Mouse (Mus musculus) kidney, adult 11 months (tissue): Measurements from ENCODE around the gene Gm45623.

Experiments used
- DNase-seq: peaks from one replicate; pipeline ENCODE4 v3.0.0; 2022

Gm45623 gene

DNA sequence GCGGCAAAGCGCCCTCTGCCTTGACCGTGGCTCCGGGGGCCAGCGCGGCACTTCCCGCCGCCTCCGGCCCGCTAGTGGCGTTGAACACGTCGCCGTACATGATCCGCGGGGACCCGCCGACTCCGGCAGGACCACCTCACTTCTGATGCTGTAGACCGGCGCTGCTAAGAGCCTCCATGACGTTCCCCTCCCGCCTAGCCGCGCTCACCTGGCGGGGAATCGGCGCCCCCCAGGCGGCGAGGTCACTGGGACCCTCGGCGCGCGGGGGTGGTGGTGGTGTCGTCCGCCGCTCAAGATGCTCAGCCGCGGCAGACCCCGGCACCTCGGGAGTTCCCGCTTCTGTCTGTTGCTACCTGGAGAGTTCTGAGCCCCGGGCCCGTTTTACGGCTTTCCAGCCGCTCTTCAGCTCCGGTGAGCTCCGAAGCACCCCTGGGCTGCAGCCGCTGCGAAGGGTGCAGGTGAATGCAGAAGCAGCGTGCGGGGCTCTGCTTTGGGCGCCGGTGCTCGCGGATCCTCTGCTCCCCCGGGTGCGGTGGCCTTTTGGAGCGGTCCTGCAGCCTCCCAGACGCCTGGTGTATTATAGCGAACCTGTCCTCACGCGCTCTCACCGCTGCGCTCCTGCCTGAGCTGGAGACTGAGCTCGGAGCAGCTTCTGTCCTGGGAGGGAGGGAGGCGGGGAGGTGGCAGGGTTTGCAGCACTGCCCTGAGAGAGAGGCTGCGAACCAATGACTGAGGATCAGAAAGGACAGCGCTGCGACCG, at the start of gene Gm45623:
Gm45623 (minus strand) TSS at position 636 of the 760 bp plus-strand sequence.
- DNase-seq = no peak

DNA sequence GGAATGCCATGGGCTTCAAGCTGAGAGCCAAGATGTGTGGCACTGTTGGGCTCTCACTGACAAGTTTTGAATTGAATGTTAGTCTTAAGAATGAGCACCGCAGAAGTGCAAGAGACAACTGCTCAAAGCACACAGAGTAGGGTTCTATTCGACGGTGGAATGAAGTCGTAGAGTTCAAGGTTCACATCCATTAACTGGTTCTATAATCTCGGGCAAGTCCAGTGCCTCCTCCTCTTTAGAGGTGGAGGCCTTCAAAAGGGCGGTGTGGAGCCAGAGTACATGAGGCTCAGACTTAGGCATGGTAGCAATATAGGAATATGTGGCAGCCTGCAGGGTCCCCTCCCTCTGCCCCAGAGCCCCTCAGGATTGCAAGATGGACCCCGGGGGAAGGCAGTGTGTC, 43.8 kb upstream of the Gm45623 start:
- no peak for DNase-seq

GRCm38 (mm10) chr13:56795501-56795900, 41.9 kb upstream of the Gm45623 start:
- no peak for DNase-seq

DNA sequence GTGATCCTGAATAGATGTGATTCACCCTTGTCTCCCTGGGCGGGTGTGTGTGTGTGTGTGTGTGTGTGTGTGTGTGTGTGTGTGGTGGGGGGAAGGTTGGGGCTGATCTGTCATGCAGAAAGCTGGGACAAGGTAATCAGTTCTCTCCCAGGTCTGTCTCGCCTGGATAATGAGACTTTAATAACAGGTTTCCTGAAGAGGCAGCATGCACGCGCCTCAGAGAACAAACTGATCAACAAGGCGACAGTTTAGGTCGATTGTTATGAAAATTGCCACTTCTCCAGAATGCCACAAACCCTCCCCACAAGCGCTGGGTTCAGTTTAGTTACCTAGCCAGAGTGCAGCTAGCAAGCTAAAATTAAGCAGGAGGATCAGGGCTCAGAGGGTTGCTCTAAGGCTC, 40.8 kb upstream of the Gm45623 start:
- DNase-seq = no peak

GRCm38 (mm10) chr13:56792844-56793243, 39.2 kb upstream of the Gm45623 start:
- no peak for DNase-seq

DNA sequence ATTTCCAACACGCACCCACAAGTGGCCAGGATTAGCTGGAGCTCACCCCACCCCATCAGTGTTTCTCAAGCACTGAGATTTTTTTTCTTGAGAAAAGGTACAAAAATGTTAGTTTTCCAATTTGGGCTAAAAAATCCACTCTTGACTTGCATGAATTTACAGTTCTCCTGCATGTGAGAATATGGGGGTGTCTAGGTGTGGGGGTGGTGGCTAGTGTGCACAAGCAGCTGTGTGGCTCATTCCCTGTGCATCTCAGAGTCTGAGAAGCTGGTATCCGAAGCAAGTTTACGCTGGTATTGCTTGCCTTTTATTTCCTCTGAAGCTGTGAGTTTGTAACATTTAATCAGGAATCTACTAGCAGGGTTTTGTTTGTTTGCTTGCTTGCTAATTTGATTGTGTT, 37.1 kb upstream of the Gm45623 start:
- no peak for DNase-seq

GRCm38 (mm10) chr13:56782621-56783020, 29.0 kb upstream of the Gm45623 start:
- DNase-seq = no peak

DNA sequence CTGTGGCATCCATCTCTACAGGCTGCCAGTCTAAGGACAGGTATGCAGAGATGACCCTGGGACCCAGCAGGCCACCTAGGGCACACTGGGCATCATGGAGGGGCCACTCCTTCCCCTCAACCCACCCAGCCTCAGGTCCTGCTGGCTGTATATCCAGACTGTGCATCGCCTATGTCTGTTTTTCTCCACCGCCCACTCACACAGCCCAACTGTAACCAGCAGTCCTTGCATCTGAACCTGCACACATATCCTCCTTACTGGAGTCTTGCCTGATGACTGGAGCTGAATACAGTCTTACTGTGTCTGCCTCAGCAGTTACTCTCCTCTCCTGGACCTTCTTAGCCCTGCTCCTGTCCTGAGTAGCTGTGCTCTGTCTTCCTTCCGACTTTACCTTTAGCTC, 28.1 kb upstream of the Gm45623 start:
- DNase-seq = no peak

DNA sequence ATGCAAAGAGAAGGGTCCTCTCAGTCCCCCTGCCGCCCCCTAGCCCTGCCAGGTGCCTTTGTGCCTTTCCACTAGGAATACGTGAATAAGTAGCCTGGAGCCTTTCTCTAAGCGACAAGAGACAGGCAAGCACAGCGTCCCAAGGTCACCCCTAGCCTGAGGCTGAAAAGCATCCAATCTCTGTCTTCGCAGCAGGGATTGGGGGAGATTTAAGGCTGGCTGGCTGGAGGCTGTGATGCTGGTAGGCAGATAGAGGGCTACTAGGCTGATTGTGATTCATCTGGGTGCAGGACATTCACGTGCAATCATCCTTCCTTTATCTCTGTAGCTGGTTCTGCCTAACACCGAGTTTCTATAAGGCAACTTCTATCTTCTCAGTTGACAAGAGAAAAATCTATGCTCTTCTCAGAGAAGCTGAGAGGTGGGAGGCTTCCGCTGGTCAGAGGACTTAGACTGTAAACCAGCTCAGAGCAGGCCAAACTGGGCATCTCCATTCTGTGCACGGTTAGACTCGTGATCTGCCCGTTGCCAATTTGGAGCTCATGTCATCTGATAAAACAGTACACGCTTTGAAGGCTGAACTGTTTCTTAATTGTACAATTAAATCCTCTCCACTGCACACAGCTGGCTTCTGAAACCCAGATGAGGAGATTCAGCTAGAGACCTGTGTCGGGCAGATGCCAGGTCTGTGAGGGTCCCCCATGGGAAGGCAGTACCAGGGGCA, 27.3 kb upstream of the Gm45623 start:
- no peak for DNase-seq

GRCm38 (mm10) chr13:56774304-56774703, 20.7 kb upstream of the Gm45623 start:
- DNase-seq = no peak

GRCm38 (mm10) chr13:56773262-56773870, 19.7 kb upstream of the Gm45623 start:
- no peak for DNase-seq

DNA sequence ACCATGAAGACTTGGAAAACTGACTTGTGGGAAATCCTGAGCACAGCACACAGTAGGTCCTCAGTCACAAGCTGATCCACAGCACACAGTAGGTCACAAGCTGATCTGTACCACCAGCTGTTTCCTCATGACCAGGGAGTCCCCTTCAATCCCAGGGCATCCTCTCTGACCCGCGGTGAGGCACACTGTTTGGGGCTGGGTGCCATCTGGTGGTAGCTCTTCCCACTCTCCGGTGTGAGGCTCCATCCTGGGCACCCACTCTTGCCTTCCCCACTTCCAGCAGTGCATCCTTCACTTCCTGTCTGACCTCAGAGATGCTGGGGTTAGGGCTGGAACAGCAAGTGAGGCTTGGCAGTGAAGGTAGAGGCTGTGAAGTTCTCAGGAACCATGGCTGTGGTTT, 19.0 kb upstream of the Gm45623 start:
- no peak for DNase-seq

DNA sequence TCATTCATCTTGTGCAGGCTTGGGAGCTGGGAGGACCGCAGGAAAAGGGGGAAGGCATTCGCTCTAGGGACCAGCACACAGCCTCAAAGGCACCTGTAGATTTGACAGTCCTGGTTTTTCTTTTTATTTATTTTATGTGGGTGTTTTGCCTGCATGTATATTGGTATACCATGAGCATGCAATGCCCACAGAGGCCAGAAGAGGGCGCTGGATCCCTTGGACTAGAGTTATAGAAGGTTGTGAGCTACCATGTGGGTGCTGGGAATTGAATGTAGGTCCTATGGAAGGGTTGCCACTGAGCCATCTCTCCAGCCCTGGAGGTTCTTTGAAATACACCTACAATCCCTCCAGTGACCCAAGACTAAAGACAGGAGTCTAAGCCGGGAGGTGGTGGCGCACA, 17.2 kb upstream of the Gm45623 start:
- DNase-seq = no peak

- no peak for DNase-seq
These were observed 16.5 kb upstream of the Gm45623 start for GRCm38 (mm10) chr13:56770136-56770578.

GRCm38 (mm10) chr13:56769431-56769830, 15.8 kb upstream of the Gm45623 start:
- DNase-seq = no peak

- no peak for DNase-seq
These were observed 12.6 kb upstream of the Gm45623 start for GRCm38 (mm10) chr13:56766211-56766610.

DNA sequence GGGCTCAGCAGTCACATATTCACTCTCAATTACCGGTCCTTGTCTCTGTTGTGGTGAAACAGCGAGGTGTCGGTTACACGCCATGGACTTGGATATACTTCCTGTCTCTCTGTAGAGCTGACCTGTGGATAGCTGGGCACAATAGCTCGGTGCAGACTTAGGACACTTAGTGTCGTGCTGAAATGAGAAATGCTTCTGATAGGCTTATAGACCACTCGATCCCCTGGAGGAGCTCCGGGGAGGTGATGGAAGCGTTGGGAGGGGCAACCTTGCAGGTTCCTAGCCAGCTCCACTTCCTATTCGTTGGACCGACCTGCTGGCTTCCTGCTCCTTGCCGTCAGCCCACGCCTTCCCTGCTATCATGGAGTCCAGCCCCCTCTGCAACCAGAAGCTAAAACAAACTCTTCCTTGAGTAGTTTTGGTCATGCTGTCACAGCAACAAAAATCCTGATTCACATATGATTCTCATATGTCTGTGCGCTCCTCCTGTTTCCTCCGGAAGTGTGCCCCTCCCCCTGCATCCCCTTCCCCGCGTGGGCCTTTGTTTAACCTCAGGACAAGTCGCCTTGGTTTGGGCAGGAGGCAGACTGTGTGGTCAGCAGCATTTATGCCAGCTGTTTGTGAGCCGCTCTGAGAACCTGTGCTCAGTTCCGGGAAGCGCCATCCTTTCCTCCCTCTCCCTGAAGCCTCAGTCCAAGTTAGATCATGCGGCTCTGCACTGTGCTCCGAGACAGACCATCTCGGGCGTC, 11.8 kb upstream of the Gm45623 start:
- DNase-seq = no peak

DNA sequence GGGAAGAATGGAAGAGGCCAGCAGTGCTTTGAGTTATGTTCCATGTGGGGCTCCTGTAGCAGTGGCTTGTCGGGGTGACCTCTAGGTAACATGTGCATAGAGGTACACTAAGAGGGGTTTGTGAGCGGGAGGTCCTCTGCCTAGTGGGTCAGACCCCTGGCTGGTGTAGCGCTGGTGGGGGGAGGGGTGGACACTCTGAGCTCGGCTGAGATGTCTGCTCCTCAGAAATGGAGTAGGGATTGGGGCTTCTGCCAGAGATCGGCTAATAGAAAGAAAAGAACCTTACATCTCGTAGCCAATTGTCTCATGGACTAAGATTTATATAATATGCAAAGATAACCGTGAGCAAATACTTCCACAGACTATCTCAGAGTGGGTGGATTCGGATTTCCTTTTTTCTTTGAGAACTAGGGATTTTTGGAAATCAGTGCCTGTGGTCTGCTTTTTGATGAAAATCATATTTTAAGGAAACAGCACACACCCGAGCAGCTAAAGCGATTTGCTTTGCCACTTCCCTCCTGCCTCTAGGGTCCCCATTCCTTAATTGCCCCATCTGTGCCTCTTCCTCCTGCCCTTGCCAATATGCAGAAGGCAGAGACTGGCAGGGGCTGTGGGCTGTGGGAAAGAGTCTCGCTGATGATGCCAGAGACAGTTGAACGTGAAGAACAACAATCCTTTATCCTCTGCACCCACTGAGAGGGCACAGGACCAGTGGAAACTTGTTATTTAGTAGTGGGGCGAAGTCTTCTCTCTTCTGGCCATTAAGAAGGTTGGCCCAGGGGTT, 9.0 kb upstream of the Gm45623 start:
- DNase-seq = no peak

- peak; percentile 55 for DNase-seq
These were observed 4.9 kb upstream of the Gm45623 start for GRCm38 (mm10) chr13:56758492-56758891.

GRCm38 (mm10) chr13:56757201-56757600, 3.6 kb upstream of the Gm45623 start:
- DNase-seq = no peak

DNA sequence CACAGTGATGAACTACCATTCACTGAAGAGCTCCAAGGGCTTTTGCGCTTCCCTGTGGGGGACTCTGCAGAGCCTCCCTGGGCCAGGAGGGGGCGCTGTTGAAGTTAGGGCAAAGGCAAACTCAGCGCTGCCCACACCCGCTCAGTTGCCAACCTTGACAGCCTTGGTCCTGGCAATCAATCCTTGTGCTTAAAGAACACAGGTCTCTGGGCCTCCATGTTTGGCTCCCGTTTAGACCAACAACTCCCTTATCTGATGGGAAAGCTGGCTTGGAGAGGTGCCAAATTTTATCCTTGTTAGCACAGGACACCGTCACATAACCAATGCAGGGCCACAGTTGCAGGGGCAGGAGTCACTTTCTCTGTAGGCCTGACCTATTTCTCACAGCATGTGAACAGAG, 2.2 kb upstream of the Gm45623 start:
- DNase-seq = peak; percentile 58

GRCm38 (mm10) chr13:56752474-56753191, 994 bp downstream of the Gm45623 start:
- DNase-seq = no peak
